ENCODE assay signal across 26 mouse cellular contexts in the genomic region with DNA sequence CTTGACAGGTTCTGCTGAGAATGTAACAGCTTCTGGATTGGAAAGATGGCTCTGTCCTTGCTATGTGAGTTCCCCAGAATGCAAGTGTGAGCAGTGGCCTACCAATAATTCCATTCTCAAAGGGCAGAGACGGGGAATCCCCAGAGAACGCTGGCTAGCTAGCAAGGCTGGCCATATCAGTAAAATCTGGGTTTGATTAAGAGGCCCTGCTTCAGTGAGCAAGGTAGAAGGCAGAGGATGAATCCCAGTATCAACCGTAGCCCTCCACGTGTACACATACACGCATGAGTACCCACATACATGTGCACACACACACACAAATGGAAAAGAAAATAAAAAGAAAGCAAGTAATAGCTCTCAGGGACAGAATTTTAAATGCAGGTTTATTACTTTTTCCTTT. TPM values are rescaled to one million over a fixed set of nuclear protein-coding genes. Genes with fewer than 3 reads are reported as not detected.
DNase-seq lines count a peak whose midpoint lies in the region; ATAC-seq and TF ChIP-seq lines count a peak whose summit lies in the region.
"Had no signal": no experiment of that assay in that cellular context is flagged by ENCODE, and none has a peak within 500 bp of the region (broad histone marks: within the 10 kb centered on the region; RNA-seq: fewer than 3 reads in every experiment).

No protein-coding gene starts in this region.

- no peaks in the 10 kb centered on the region for H3K36me3 ChIP-seq in limb, embryonic 14.5 days (ENCODE audit: control insufficient read depth, insufficient read depth, low read length)
- H3K36me3 ChIP-seq: embryonic facial prominence, embryonic 13.5 days; G1E; heart, embryonic 15.5 days; lung, embryonic 15.5 days; midbrain, embryonic 10.5 days; midbrain, embryonic 15.5 days; neural tube, embryonic 12.5 days had no signal

- H3K27me3 ChIP-seq in limb, embryonic 14.5 days (ENCODE audit: control insufficient read depth, insufficient read depth, low read length): no peaks in the 10 kb centered on the region
- H3K27me3 ChIP-seq: embryonic facial prominence, embryonic 13.5 days; heart, embryonic 15.5 days; lung, embryonic 15.5 days; midbrain, embryonic 15.5 days; neural tube, embryonic 12.5 days; Patski had no signal

- H3K9ac ChIP-seq in limb, embryonic 14.5 days (ENCODE audit: low read depth, low read length, severe bottlenecking): no peak overlapping the region
- H3K9ac ChIP-seq: embryonic facial prominence, embryonic 13.5 days; heart, embryonic 15.5 days; lung, embryonic 15.5 days; midbrain, embryonic 15.5 days; neural tube, embryonic 12.5 days had no signal

- WGBS in limb, embryonic 14.5 days: 24% methylated on average over 5 of the region's 5 CpGs

- H3K4me3 ChIP-seq in limb, embryonic 14.5 days (replicated peaks; ENCODE audit: low read length): no peak overlapping the region
- H3K4me3 ChIP-seq: embryonic facial prominence, embryonic 13.5 days; heart, embryonic 15.5 days; lung, embryonic 15.5 days; midbrain, embryonic 10.5 days; midbrain, embryonic 15.5 days; myocyte; neural tube, embryonic 12.5 days had no signal

- H3K9me3 ChIP-seq in limb, embryonic 14.5 days (ENCODE audit: control insufficient read depth, low read length): no peaks in the 10 kb centered on the region
- H3K9me3 ChIP-seq: embryonic facial prominence, embryonic 13.5 days; heart, embryonic 15.5 days; lung, embryonic 15.5 days; midbrain, embryonic 10.5 days; midbrain, embryonic 15.5 days; neural tube, embryonic 12.5 days had no signal

- no peak for ATAC-seq in limb, embryonic 14.5 days (ENCODE audit: low FRiP score, low read depth)
- ATAC-seq in erythroid progenitor cell, adult 5-6 weeks (replicated peaks; ENCODE audit: low FRiP score, poor library complexity, severe bottlenecking): no peak
- ATAC-seq: forebrain, embryonic 16.5 days; hindbrain, embryonic 16.5 days; midbrain, embryonic 15.5 days; Patski had no signal

- DNase-seq in embryo, embryonic 11 days: peak; percentile 49
- DNase-seq in embryo, embryonic 10 days (ENCODE audit: low spot score): no peak
- DNase-seq in MN1 (ENCODE audit: low spot score): peak; percentile 25
- peak; percentile 43 for DNase-seq in forelimb bud, embryonic 11.5 days (ENCODE audit: low read depth, low spot score)
- no peak for DNase-seq in limb, embryonic 14.5 days (ENCODE audit: low spot score)
- no peak for DNase-seq in thymus, postnatal 0 days (ENCODE audit: low spot score)
- DNase-seq: B cell, adult 2 months; cerebellum, adult 8-10 months; cerebellum, postnatal 36 days; gastrocnemius, postnatal 10 days; kidney, adult 18-20 months; kidney, postnatal 4 days had no signal

- TF ChIP-seq POLR2A in limb, embryonic 14.5 days (IDR thresholded peaks at IDR 0.05; ENCODE audit: borderline replicate concordance, extremely low read depth, insufficient read depth, insufficient read length): no peak

- no peak overlapping the region for H3K4me2 ChIP-seq in limb, embryonic 14.5 days (replicated peaks; ENCODE audit: low read depth, low read length, severe bottlenecking)
- H3K4me2 ChIP-seq: embryonic facial prominence, embryonic 13.5 days; heart, embryonic 15.5 days; liver, embryonic 11.5 days; lung, embryonic 15.5 days; midbrain, embryonic 15.5 days; neural tube, embryonic 12.5 days had no signal

- H3K4me1 ChIP-seq in limb, embryonic 14.5 days (ENCODE audit: control insufficient read depth, insufficient read depth, low read length): peaks cover 38% of the 10 kb centered on the region

- peak overlapping the region; percentile 70 for H3K27ac ChIP-seq in limb, embryonic 14.5 days (replicated peaks; ENCODE audit: low read depth, low read length)
- H3K27ac ChIP-seq: embryonic facial prominence, embryonic 13.5 days; heart, embryonic 15.5 days; lung, embryonic 15.5 days; midbrain, embryonic 10.5 days; midbrain, embryonic 15.5 days; neural tube, embryonic 12.5 days had no signal

RNA-seq across cellular contexts. Expression of a gene that starts 55.3 kb away (rescaled TPM):
- polyA plus RNA-seq in limb, embryonic 14.5 days (2012; rRNA removed): 68.1 and 102 TPM in 2 replicates
- 70.0 and 90.7 TPM in 2 replicates for polyA plus RNA-seq in limb, embryonic 14.5 days (2014; fragmentation: Nextera tagmentation; extraction: Ambion mirVana)
- total RNA-seq in erythroid progenitor cell, adult 5-6 weeks (2015; ENCODE audit: low replicate concordance): not detected in 2 replicates
- not detected in 2 replicates for total RNA-seq in erythroid progenitor cell, adult 5-6 weeks (2017; ENCODE audit: low replicate concordance)
- polyA plus RNA-seq in thymus, postnatal 0 days (2015; fragmentation: Nextera tagmentation; extraction: Ambion mirVana): 1.9 and 2.0 TPM in 2 replicates
- total RNA-seq: megakaryocyte progenitor cell, adult 5-6 weeks had no signal
- polyA plus RNA-seq: G1E had no signal

Comparison
In these comparisons a context has a peak if more than half of its experiments do, and no peak if none do; other contexts are left out.
1. DNase-seq: peak in embryo, embryonic 11 days (single experiment), MN1 (single experiment) and forelimb bud, embryonic 11.5 days (single experiment); none in embryo, embryonic 10 days (single experiment), limb, embryonic 14.5 days (single experiment) and thymus, postnatal 0 days (single experiment).
2. RNA of a gene that starts 55.3 kb away (polyA plus RNA-seq): 68.1 to 102 TPM in limb, embryonic 14.5 days; 1.9 to 2.0 TPM in thymus, postnatal 0 days; every median in the first group is over 10 times any median in the second.